8 mouse cellular contexts compared by ENCODE assay signal in the genomic region with DNA sequence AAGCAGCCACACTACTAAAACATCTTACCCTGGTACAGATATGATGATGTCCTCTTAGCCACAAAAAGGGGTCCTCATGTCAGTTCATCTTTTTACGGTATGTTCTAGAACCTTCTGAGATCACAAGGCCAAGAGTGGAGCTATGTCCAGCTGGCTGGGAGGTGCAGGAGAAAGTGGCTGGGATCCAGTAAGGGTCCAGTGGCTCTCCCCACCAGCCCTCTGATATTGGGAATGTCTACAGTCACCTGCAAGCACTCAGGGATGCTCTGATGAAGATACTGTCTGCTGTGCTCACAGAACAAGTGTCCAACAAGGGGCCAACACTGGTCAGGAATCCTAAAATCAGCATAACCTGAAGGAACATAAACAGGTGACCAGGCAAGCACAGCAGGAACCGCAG. TPM values are rescaled to one million over a fixed set of nuclear protein-coding genes. Genes with fewer than 3 reads are reported as not detected.
DNase-seq lines count a peak whose midpoint lies in the region; ATAC-seq lines count a peak whose summit lies in the region.

Gene Tollip, minus strand, starts transcription at position 101 of the 400 bp plus-strand sequence.

- DNase-seq in frontal cortex, adult 2 months (ENCODE audit: extremely low spot score in 1 of 2, low spot score in 1 of 2) = no peak
- DNase-seq in frontal cortex, postnatal 10 days (ENCODE audit: low spot score in 2 of 2) = no peak
- no peak for DNase-seq in gastrocnemius, adult 18-20 months (ENCODE audit: low spot score)
- DNase-seq in cerebellum, postnatal 25 days = no peak
- DNase-seq in thymus, adult 18-20 months = no peak

- no peak within 1 kb of the TSS for H3K27ac ChIP-seq in hindbrain, embryonic 15.5 days (replicated peaks)
- no peak within 1 kb of the TSS for H3K27ac ChIP-seq in liver, embryonic 16.5 days (ENCODE audit: low read length)

- H3K9me3 ChIP-seq in hindbrain, embryonic 15.5 days = no peaks in the 10 kb centered on the region
- H3K9me3 ChIP-seq in liver, embryonic 16.5 days (replicated peaks; ENCODE audit: control insufficient read depth, low read length) = no peaks in the 10 kb centered on the region

- no peak within 1 kb of the TSS for H3K4me2 ChIP-seq in hindbrain, embryonic 15.5 days
- no peak within 1 kb of the TSS for H3K4me2 ChIP-seq in liver, embryonic 16.5 days (ENCODE audit: low read depth, low read length)

- no peak for ATAC-seq in activated CD4-positive, CD25-positive, alpha-beta regulatory T cell, adult 4 months
- ATAC-seq in hindbrain, embryonic 15.5 days (ENCODE audit: low FRiP score, low read depth) = no peak
- no peak for ATAC-seq in liver, embryonic 16.5 days (ENCODE audit: low read depth)

- 92% methylated on average over 2 of the region's 2 CpGs for WGBS in hindbrain, embryonic 15.5 days
- WGBS in liver, embryonic 16.5 days (ENCODE audit: insufficient replicate concordance) = 58% methylated on average over 2 of the region's 2 CpGs

- H3K4me1 ChIP-seq in hindbrain, embryonic 15.5 days (replicated peaks) = no peaks in the 10 kb centered on the region
- no peaks in the 10 kb centered on the region for H3K4me1 ChIP-seq in liver, embryonic 16.5 days (ENCODE audit: control insufficient read depth, low read depth, low read length)

- no peak within 1 kb of the TSS for H3K9ac ChIP-seq in hindbrain, embryonic 15.5 days
- H3K9ac ChIP-seq in liver, embryonic 16.5 days (ENCODE audit: low read depth, low read length) = no peak within 1 kb of the TSS

- no peaks in the 10 kb centered on the region for H3K27me3 ChIP-seq in hindbrain, embryonic 15.5 days
- no peaks in the 10 kb centered on the region; the same call in none of the 2 replicates for H3K27me3 ChIP-seq in liver, embryonic 16.5 days (ENCODE audit: control insufficient read depth, insufficient read depth, low read depth, low read length)

- no peak within 1 kb of the TSS for H3K4me3 ChIP-seq in hindbrain, embryonic 15.5 days
- H3K4me3 ChIP-seq in liver, embryonic 16.5 days (ENCODE audit: low read depth, low read length) = no peak within 1 kb of the TSS

- H3K36me3 ChIP-seq in hindbrain, embryonic 15.5 days = no peaks in the 10 kb centered on the region
- no peaks in the 10 kb centered on the region for H3K36me3 ChIP-seq in liver, embryonic 16.5 days (ENCODE audit: control insufficient read depth, insufficient read depth)

RNA-seq across cellular contexts. Expression of gene Tollip, which starts in this region (rescaled TPM):
- 101 and 104 TPM in 2 replicates for polyA plus RNA-seq in frontal cortex, adult 2 months (2012; rRNA removed)
- polyA plus RNA-seq in activated CD4-positive, CD25-positive, alpha-beta regulatory T cell, adult 4 months (2017; shearing (Covaris generic)) = 10 to 100 TPM; 22.4 to 23.8 TPM
- total RNA-seq in gastrocnemius, adult 18-20 months (2021) = 10 to 100 TPM; 30.1 to 34.3 TPM
- 75.7 and 80.3 TPM in 2 replicates for polyA plus RNA-seq in hindbrain, embryonic 15.5 days (2015; fragmentation: Nextera tagmentation; extraction: Ambion mirVana)
- polyA plus RNA-seq in liver, embryonic 16.5 days (2015; fragmentation: Nextera tagmentation; extraction: Ambion mirVana) = 24.4 and 24.5 TPM in 2 replicates
